Mouse (Mus musculus) left cerebral cortex, postnatal 4 days (tissue): Measurements from ENCODE around the gene Ramp1. TPM values are rescaled to one million over a fixed set of nuclear protein-coding genes. Genes with fewer than 3 reads are reported as not detected.

Experiments used
- DNase-seq: peaks from one replicate; pipeline ENCODE4 v3.0.0-alpha.2; 2022
- intact Hi-C: fragments of 180-260 bp; cut with DNase I; formaldehyde crosslinking; loops from one replicate; pipeline ENCODE4 v1.15.1; 2025
- total RNA-seq, 2 experiments: library from RNA; stranded (reverse); gene quantifications; 2 replicates each; pipeline ENCODE4 v1.2.3; 2021

The Ramp1 gene
- total RNA-seq, 2 experiments from 2014 or later: 12.3 to 14.3 TPM

GRCm38 (mm10) chr1:91231896-91232295 is 52.3 kb downstream of the Ramp1 start:
- intact Hi-C loops: no loop called here
- DNase-seq: no peak

GRCm38 (mm10) chr1:91235395-91235794 is 55.8 kb downstream of the Ramp1 start:
- no peak for DNase-seq
- intact Hi-C loops: loop anchor here (5.0 kb wide), 1 partner anchor 58 kb away; the partner anchor contains the start of gene Ramp1

GRCm38 (mm10) chr1:91237676-91238075 is 58.1 kb downstream of the Ramp1 start:
- intact Hi-C loops: loop anchor here (5.0 kb wide), 1 partner anchor 60 kb away; the partner anchor contains the start of gene Ramp1

GRCm38 (mm10) chr1:91239112-91239511 is 59.5 kb downstream of the Ramp1 start:
- intact Hi-C loops: loop anchor here (5.0 kb wide), 1 partner anchor 62 kb away; the partner anchor contains the start of gene Ramp1
- DNase-seq: peak; percentile 70

More at GRCm38 (mm10) chr1:91237676-91238075, 58.1 kb downstream of the Ramp1 start:
- no peak for DNase-seq

GRCm38 (mm10) chr1:91239800-91240199 is 60.2 kb downstream of the Ramp1 start:
- no peak for DNase-seq
- intact Hi-C loops: loop anchor here (5.0 to 10.0 kb wide), 2 partner anchors 62 to 265 kb away; partner anchors contain the start of gene Ramp1

- no peak for DNase-seq
- intact Hi-C loops: loop anchor here (10.0 kb wide), 1 partner anchor 266 kb away; no protein-coding TSS in a partner anchor
Observed at GRCm38 (mm10) chr1:91240685-91241084, 61.1 kb downstream of the Ramp1 start.

GRCm38 (mm10) chr1:91241249-91241648 is 61.6 kb downstream of the Ramp1 start:
- intact Hi-C loops: loop anchor here (10.0 kb wide), 1 partner anchor 266 kb away; no protein-coding TSS in a partner anchor
- DNase-seq: no peak

GRCm38 (mm10) chr1:91248242-91248641 is 68.6 kb downstream of the Ramp1 start:
- intact Hi-C loops: loop anchor here (10.0 kb wide), 1 partner anchor 273 kb away; no protein-coding TSS in a partner anchor
- DNase-seq: no peak

- intact Hi-C loops: loop anchor here (10.0 kb wide), 1 partner anchor 274 kb away; no protein-coding TSS in a partner anchor
- no peak for DNase-seq
Observed at GRCm38 (mm10) chr1:91248970-91249369, 69.3 kb downstream of the Ramp1 start.

GRCm38 (mm10) chr1:91249564-91250414 is 70.2 kb downstream of the Ramp1 start, which contains the start of gene Ube2f:
Ube2f (plus strand) TSS chr1:91250304.
- DNase-seq: peak; percentile 95
- intact Hi-C loops: loop anchor here (10.0 kb wide), 1 partner anchor 275 kb away; no protein-coding TSS in a partner anchor

- intact Hi-C loops: no loop called here
- DNase-seq: peak; percentile 18
Observed at GRCm38 (mm10) chr1:91250415-91251147, 71.0 kb downstream of the Ramp1 start.

GRCm38 (mm10) chr1:91251148-91251650 is 71.6 kb downstream of the Ramp1 start:
- no peak for DNase-seq
- intact Hi-C loops: no loop called here

- no peak for DNase-seq
Observed at GRCm38 (mm10) chr1:91251927-91252326, 72.3 kb downstream of the Ramp1 start.

GRCm38 (mm10) chr1:91257918-91258317 is 78.3 kb downstream of the Ramp1 start:
- intact Hi-C loops: no loop called here
- DNase-seq: no peak

More at GRCm38 (mm10) chr1:91251927-91252326, 72.3 kb downstream of the Ramp1 start:
- intact Hi-C loops: no loop called here

- intact Hi-C loops: no loop called here
- DNase-seq: no peak
Observed at GRCm38 (mm10) chr1:91259794-91260193, 80.2 kb downstream of the Ramp1 start.

GRCm38 (mm10) chr1:91262508-91262907 is 82.9 kb downstream of the Ramp1 start:
- intact Hi-C loops: no loop called here
- no peak for DNase-seq

- DNase-seq: no peak
- intact Hi-C loops: no loop called here
Observed at GRCm38 (mm10) chr1:91272260-91272659, 92.6 kb downstream of the Ramp1 start.
